Mouse (Mus musculus) kidney, embryonic 14.5 days (tissue): Measurements from ENCODE around the gene Dock1. TPM values are rescaled to one million over a fixed set of nuclear protein-coding genes. Genes with fewer than 3 reads are reported as not detected.

ENCODE experiments used
- ATAC-seq: fragments of 200-750 bp; cut with Nextera tagmentation; 2 replicates; pipeline ENCODE4 v1.8.0; 2017; ENCODE audit warnings: moderate number of reproducible peaks, mild to moderate bottlenecking, moderate TSS enrichment, moderate library complexity; ENCODE audit not compliant: low FRiP score, low TSS enrichment
- H3K27ac ChIP-seq: fragments of 300-500 bp; sonication (generic); 2 replicates; pipeline ENCODE4 v1.5.1; 2014; ENCODE audit warnings: low read depth, mild to moderate bottlenecking, low read length, moderate library complexity, mixed read lengths
- H3K27me3 ChIP-seq: fragments of 300-500 bp; sonication (generic); 2 replicates; pipeline ENCODE4 v1.6.1; 2014; ENCODE audit warnings: mild to moderate bottlenecking, low read length; ENCODE audit not compliant: control insufficient read depth, insufficient read depth
- H3K36me3 ChIP-seq: fragments of 300-500 bp; sonication (generic); 2 replicates; pipeline ENCODE4 v1.6.1; 2014; ENCODE audit warnings: low read length, mixed read lengths; ENCODE audit not compliant: control insufficient read depth, insufficient read depth
- H3K4me1 ChIP-seq: fragments of 300-500 bp; sonication (generic); 2 replicates; pipeline ENCODE4 v1.6.1; 2014; ENCODE audit warnings: low read length, mixed read lengths; ENCODE audit not compliant: control insufficient read depth, insufficient read depth
- H3K4me2 ChIP-seq: fragments of 300-500 bp; sonication (generic); replicated peaks from 2 replicates; pipeline ENCODE4 v1.6.1; 2014; ENCODE audit warnings: low read depth, mild to moderate bottlenecking, low read length
- H3K4me3 ChIP-seq: fragments of 300-500 bp; sonication (generic); 2 replicates; pipeline ENCODE4 v1.5.1; 2014; ENCODE audit warnings: mild to moderate bottlenecking, low read length
- H3K9ac ChIP-seq: fragments of 300-500 bp; sonication (generic); 2 replicates; pipeline ENCODE4 v1.6.1; 2014; ENCODE audit warnings: low read depth, mild to moderate bottlenecking, low read length, moderate library complexity
- H3K9me3 ChIP-seq: fragments of 300-500 bp; sonication (generic); 2 replicates; pipeline ENCODE4 v1.6.1; 2016; ENCODE audit warnings: low read length; ENCODE audit not compliant: control insufficient read depth
- whole genome bisulfite sequencing: fragments of 180-500 bp; shearing (Covaris S2); extraction: QIAGEN DNeasy Blood & Tissue Kit; methylation state at CpG from one replicate; pipeline ENCODE4 v1.1.7; 2014; 5-methylcytosine and 5-hydroxymethylcytosine counted together
- polyA plus RNA-seq: library from polyadenylated mRNA; unstranded; fragments of >200 nt; fragmentation: Nextera tagmentation; extraction: Ambion mirVana; gene quantifications from 2 replicates; pipeline ENCODE4 v1.2.1, GENCODE M21; 2014

The Dock1 gene
- polyA plus RNA-seq, 1 experiment from 2014 or later: 60.6 TPM

DNA sequence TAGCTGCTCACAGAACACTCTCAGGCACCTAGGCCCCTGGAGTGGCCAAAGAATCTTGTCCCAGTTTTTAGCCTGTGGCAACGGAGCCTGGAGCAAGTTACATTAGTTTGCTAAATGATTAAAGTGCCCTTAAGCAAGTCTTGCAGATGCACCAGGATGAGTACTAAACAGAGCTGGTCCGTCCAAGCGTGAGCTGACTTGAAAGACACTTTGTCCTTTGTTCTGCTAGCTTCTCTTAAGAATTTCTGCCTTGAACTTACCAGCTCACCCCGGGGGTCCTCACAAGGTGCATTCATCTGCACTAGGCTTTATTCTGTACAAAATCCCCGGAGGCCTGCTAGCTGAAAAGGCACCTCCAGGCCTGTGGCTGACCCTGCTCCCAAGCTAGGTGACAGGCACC, 394.8 kb downstream of the Dock1 start:
- 51% methylated on average over 5 of the region's 5 CpGs for WGBS
- no peak overlapping the region for H3K4me3 ChIP-seq
- no peak overlapping the region for H3K27ac ChIP-seq
- H3K9ac ChIP-seq: no peak overlapping the region
- peaks cover 4% of the 10 kb centered on the region; the same call in 1 of the 2 replicates for H3K4me1 ChIP-seq
- H3K27me3 ChIP-seq: no peaks in the 10 kb centered on the region
- no peak for ATAC-seq
- H3K9me3 ChIP-seq: peaks cover 5% of the 10 kb centered on the region; the same call in 1 of the 2 replicates
- H3K4me2 ChIP-seq: no peak overlapping the region
- no peaks in the 10 kb centered on the region; the same call in 1 of the 2 replicates for H3K36me3 ChIP-seq

GRCm38 (mm10) chr7:135068887-135069286, 398.4 kb downstream of the Dock1 start:
- Histone ChIP-seq H3K4me2 (no peak overlapping the region), H3K9me3 (no peaks in the 10 kb centered on the region), H3K4me3 (no peak overlapping the region), H3K27me3 (no peaks in the 10 kb centered on the region), H3K4me1 (peaks cover 4% of the 10 kb centered on the region; the same call in 1 of the 2 replicates), H3K9ac (no peak overlapping the region), H3K27ac (no peak overlapping the region), H3K36me3 (no peaks in the 10 kb centered on the region)
- WGBS: 51% methylated on average over 3 of the region's 3 CpGs
- no peak for ATAC-seq

- H3K4me3 ChIP-seq: no peak overlapping the region
- H3K27me3 ChIP-seq: no peaks in the 10 kb centered on the region
- H3K36me3 ChIP-seq: no peaks in the 10 kb centered on the region; the same call in 1 of the 2 replicates
- no peak overlapping the region for H3K9ac ChIP-seq
- WGBS: 92% methylated on average over 6 of the region's 6 CpGs
- no peak overlapping the region for H3K27ac ChIP-seq
- no peaks in the 10 kb centered on the region for H3K4me1 ChIP-seq
- ATAC-seq: no peak
- H3K9me3 ChIP-seq: no peaks in the 10 kb centered on the region
- H3K4me2 ChIP-seq: no peak overlapping the region
Observed at GRCm38 (mm10) chr7:135076904-135077303, 406.4 kb downstream of the Dock1 start.

DNA sequence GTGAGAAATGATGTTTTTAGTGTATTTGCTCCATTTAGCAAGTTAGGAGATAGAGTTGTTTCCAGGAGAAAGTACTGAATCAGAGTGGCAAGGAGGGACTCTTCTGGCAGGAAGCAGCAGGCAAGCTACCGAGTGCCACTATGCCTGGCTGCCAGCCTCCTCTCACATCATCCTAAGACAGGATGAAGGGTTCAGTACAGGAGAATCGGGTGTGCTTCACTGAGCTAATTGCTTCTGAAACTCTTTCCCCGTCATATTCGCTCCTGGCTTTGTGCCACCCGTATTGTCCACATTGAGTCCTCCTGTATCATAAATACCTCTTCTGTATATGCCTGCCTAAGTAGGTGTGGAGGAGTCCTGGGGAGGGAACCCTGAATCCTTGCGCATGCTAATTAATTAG, 406.9 kb downstream of the Dock1 start:
- no peak overlapping the region for H3K27ac ChIP-seq
- no peak overlapping the region for H3K4me2 ChIP-seq
- no peak overlapping the region for H3K4me3 ChIP-seq
- no peaks in the 10 kb centered on the region for H3K4me1 ChIP-seq
- no peaks in the 10 kb centered on the region for H3K9me3 ChIP-seq
- peaks cover 4% of the 10 kb centered on the region for H3K36me3 ChIP-seq
- 63% methylated on average over 6 of the region's 6 CpGs for WGBS
- no peak for ATAC-seq
- H3K9ac ChIP-seq: no peak overlapping the region
- H3K27me3 ChIP-seq: no peaks in the 10 kb centered on the region

- Histone ChIP-seq H3K36me3 (peaks cover 8% of the 10 kb centered on the region), H3K4me2 (no peak overlapping the region), H3K4me3 (no peak overlapping the region), H3K27me3 (no peaks in the 10 kb centered on the region), H3K4me1 (no peaks in the 10 kb centered on the region), H3K9me3 (no peaks in the 10 kb centered on the region), H3K27ac (no peak overlapping the region), H3K9ac (no peak overlapping the region)
- no peak for ATAC-seq
- 64% methylated on average over 10 of the region's 10 CpGs for WGBS
Observed at GRCm38 (mm10) chr7:135077806-135078205, 407.4 kb downstream of the Dock1 start.

DNA sequence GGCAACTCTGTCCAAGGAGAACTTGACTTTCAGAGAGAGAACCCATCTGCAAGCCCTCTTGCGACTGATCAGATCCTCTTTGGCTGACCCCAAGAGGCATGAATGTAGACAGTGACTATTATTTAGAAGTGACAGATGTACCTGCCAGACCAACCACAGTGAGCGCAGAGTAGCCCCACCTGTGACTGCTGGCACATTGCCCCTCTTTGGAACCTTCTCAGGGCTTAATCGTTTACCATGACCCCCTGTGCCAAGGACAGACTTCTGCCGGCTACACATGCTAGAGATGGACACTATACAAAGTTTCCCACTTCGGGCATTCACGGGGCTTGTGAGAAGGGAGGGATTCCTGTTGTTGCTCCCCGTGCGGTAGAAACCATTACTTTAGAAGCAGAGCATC, 413.0 kb downstream of the Dock1 start:
- 92% methylated on average over 8 of the region's 8 CpGs for WGBS
- Histone ChIP-seq H3K4me2 (no peak overlapping the region), H3K4me3 (no peak overlapping the region), H3K4me1 (no peaks in the 10 kb centered on the region), H3K9me3 (no peaks in the 10 kb centered on the region), H3K27ac (no peak overlapping the region), H3K9ac (no peak overlapping the region), H3K27me3 (no peaks in the 10 kb centered on the region), H3K36me3 (peaks cover 15% of the 10 kb centered on the region)
- ATAC-seq: no peak

DNA sequence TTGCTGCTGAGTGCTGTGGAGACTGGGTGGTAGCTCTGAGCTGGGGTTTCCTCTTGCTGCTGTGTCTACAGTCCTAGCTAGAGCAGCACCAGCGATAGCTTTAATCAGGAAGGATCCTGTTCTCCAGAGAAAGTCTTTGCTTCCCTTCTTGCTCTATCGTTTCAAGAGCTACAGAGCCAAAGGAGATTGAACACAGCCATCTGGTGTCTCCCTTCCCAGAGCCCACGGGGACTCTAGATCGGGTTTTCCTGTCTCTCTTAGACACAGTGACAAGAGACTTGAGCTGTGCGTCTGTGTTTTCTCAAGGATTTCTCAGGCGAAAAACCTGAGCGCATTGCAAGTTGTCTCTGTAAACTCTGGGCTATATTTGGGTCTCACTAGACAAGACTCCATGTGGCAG, 413.6 kb downstream of the Dock1 start:
- no peak overlapping the region for H3K4me3 ChIP-seq
- peaks cover 15% of the 10 kb centered on the region for H3K36me3 ChIP-seq
- H3K27me3 ChIP-seq: no peaks in the 10 kb centered on the region
- H3K4me2 ChIP-seq: no peak overlapping the region
- H3K9ac ChIP-seq: no peak overlapping the region
- ATAC-seq: no peak
- H3K9me3 ChIP-seq: no peaks in the 10 kb centered on the region
- H3K27ac ChIP-seq: no peak overlapping the region
- no peaks in the 10 kb centered on the region for H3K4me1 ChIP-seq
- 87% methylated on average over 7 of the region's 7 CpGs for WGBS

GRCm38 (mm10) chr7:135086556-135086955, 416.1 kb downstream of the Dock1 start:
- Histone ChIP-seq H3K4me3 (no peak overlapping the region), H3K9ac (no peak overlapping the region), H3K9me3 (no peaks in the 10 kb centered on the region), H3K36me3 (peaks cover 15% of the 10 kb centered on the region), H3K27me3 (no peaks in the 10 kb centered on the region), H3K4me2 (no peak overlapping the region), H3K4me1 (no peaks in the 10 kb centered on the region), H3K27ac (no peak overlapping the region)
- WGBS: 82% methylated on average over 5 of the region's 5 CpGs
- no peak for ATAC-seq

- Histone ChIP-seq H3K27me3 (no peaks in the 10 kb centered on the region), H3K4me1 (no peaks in the 10 kb centered on the region), H3K36me3 (peaks cover 3% of the 10 kb centered on the region; the same call in 1 of the 2 replicates), H3K27ac (no peak overlapping the region), H3K4me2 (no peak overlapping the region), H3K4me3 (no peak overlapping the region), H3K9ac (no peak overlapping the region), H3K9me3 (no peaks in the 10 kb centered on the region)
- no peak for ATAC-seq
- WGBS: 88% methylated on average over 4 of the region's 4 CpGs
Observed at GRCm38 (mm10) chr7:135089626-135090025, 419.2 kb downstream of the Dock1 start.
